Mouse (Mus musculus) c-Kit-positive CD71-positive TER-119-positive erythroid progenitor cells, embryonic 14.5 days (primary cell): ENCODE data around the gene Gatd1.
"Not testable (repeated sequence)": the region's sequence is repeated elsewhere in the genome, so short reads cannot be mapped to it uniquely, and the experiment has no call there.

Experiments used
- DNase-seq: peaks from one replicate; pipeline ENCODE4 v3.0.0-alpha.2; 2013; ENCODE audit warnings: low spot score

The Gatd1 gene

DNA sequence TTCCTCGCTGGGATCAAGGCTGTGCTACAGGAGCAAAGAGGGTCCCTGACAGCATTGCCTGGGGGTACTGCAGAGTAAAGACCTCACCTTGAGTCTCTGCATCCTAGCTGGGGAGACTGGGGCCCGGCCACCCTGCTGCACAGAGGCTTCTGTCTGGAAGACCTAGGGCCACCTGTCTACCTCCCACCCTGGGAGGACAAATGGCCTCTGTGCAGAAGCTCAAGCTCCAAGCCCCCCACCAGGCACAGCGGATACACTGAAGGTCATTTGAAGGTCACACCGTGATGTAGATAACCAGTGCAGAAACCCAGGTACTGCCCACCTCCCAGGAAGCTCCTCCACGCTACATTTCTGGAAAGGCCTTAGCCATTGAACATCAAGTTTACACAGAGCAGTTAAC lies 14.8 kb upstream of the Gatd1 start:
- DNase-seq, result no peak

DNA sequence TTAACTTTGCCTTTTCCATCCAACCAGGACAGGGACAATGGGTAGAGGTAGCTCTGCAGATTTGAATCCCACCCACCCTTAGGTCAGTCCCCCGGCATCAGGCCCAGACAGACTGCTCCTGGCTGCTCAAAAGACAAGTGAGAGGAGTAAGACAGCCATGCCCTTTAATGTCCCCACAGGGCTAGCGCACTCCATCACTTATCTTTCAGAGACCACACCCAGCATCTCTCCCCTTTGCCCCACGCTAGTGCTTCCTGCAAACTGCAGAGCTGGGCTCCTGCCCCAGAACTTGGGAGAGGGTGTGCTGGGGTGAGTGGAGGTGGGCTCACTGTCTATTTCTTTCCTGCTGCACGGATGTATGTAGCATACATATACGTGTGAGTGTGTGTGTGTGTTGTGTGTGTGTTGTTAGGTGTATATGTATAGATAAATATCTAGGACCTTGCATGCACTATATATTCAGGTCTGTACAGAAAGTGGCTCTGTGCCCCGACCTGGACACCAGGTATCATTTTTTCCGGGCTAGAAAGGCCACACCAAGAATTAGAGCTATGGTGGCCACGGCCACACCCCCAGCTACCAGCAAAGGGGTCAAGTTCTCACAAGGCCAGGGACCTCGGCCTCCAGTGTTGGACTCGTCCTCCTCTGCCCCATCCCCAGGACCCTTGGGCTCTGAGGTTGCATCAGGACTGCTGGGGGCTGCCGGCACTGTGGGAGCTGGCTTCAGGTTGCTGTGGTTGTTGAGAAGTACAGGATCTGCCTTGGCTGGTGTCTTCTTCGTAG lies 13.2 kb upstream of the Gatd1 start:
- no peak for DNase-seq

DNA sequence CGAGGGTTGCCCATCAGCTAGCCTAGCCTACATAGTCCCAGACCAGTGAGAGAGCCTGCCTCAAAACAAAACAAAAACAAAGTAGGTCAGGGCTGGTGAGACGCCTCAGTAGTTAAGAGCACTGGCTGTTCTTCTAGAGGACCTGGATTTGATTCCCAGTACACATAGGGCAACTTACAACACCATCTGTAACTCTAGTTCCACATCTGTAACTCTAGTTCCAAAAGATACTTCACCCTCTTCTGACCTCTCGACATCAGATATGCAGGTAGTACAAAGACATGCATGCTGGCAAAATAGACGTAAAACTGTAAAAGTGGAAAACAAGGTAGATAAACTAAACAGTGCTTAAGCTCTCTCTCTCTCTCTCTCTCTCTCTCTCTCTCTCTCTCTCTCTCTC lies 9.9 kb upstream of the Gatd1 start:
- DNase-seq, result no peak

DNA sequence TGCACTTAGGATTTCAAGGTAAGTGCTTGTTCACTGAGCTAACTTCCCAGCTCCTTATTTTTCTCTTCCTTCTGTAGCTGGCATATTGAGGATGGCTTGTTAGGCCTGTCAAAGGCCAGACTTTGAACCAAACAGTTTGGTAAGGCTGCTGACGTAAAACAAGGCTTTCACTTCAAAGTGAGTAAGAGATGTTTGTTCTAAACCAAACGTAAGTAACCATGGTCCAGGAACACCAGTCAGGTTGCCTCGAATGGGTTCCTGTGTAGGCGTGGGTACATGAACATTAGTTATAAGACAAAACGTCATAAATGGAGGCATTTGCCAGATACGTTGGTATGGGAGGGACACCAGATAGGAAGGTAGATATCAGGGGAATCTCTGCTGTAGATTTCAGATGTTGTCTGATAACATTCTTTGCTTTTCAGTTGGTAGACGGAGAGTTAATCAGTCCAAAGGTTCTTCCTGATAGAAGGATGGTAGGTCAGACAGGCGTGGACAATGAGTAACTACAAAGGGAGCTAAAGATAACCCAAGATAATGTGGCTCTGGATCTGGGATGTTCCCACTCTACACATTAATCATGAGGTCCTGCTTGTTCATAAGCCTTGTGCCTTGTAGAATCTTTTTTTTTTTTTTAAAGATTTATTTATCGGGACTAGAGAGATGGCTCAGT lies 6.2 kb upstream of the Gatd1 start:
- no peak for DNase-seq

DNA sequence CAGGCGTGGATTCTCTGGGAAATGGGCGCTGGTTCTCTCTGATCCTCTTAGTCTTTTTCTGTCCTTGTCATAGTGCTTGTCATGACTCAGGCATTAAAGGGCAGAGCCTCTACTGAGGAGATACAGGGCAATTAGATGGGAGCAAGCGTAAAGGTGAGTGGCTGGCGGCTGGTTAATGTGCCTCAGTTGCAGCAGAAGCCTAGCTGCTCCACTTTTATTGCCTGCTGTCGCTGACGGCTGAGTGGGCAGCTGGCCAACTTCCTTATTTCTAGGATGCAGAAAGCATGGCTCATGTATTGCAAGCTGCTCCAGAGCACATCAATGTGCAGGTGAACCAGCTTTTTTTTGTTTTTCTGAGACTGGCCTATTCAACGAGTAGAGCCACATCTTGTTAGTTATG lies 5.0 kb upstream of the Gatd1 start:
- DNase-seq, result no peak

DNA sequence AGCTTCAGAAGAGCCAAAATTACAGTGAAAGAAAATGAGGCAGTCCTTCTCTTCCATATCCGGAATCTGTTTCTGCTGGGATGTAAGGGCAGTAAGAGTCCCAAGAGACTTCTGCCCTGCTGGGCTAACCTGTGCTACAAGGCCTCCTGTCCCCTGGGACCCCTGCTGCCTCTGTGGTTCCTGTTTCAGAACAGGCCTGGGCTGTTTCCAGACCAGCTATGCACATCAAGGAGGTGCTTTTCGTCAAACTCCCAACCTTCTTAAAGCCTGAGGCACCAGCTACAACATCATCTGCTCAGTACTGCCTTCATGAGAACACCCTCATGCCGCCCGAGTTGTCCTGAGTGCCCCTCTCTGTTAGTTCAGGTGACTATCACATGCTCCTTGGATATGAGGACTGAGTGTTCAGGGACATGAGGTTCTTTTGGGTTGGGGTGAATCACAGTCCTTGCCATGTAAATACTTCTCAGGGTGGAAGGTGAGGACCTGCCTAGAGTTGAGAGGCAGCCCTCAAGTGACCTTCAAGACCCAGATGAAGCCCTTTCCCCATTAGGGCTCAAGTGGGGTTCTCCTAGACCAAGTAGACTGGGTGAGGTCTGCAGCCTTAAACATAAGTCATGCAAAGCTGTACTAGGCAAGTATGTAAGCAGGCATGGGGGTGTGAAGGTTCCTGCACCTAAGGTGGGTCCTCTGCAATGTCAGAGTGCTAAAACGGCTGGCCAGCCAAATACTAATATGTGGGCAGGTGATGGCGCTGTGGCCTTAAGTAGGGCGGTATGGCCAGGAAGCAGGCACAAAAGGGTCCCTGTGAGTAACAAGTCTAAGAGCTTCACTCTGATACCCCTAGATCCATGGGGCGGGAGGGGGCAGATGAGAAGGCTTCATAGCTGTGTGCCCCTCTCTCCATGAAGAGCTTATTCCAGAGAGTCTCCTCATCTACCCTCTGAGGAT lies 4.1 kb upstream of the Gatd1 start:
- no peak for DNase-seq

DNA sequence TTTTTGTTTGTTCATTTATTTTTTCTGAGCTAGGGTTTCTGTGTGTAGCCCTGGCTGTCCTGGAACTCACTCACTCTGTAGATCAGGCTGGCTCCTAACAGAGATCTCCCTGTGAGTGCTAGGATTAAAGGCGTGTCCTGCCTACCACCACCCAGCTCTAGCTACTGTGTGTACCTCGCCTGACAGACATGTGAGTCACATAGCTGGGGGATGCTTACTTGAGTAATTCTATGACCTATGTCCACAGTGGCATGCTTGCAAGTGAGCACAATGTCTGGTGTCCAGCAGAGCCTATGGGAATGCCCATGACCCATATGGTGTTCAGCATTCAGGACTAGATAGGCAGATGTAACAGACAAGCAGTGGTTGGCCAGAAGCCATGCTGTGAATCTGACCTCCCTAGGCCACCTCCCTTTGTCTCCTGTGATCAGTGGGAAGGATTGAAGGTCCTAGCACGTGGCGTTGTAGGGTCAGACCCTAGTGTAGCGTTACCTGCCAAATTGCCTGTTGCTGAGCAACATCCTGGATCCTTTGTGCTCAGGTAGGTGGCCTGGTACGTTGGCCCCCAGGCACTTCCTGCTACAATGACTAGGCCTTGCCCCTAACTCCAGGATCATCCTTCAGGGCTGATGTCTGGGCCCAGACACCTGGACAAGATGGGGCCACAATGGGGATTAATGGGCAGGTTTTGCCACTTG lies 2.4 kb upstream of the Gatd1 start:
- DNase-seq, result no peak

DNA sequence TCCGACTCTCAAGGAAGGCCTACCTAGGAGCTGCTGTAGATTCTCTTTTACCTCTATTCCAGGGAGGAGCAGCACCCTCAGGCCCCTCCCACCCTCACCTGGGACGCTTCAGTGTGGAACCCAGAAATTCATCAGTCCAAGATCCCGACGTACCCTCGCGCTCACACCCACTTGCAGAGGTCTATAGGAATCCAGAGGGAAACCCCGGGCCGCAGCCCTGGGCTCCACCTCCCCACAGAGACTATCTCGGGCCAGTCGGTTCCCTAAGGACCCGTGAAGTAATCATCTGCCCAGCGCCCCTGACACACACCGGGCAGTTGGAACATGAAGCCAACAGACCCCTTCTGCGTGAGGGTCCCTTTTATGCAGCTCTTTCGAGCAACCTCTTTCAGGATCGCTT lies 605 bp downstream of the Gatd1 start:
- DNase-seq, result no peak

DNA sequence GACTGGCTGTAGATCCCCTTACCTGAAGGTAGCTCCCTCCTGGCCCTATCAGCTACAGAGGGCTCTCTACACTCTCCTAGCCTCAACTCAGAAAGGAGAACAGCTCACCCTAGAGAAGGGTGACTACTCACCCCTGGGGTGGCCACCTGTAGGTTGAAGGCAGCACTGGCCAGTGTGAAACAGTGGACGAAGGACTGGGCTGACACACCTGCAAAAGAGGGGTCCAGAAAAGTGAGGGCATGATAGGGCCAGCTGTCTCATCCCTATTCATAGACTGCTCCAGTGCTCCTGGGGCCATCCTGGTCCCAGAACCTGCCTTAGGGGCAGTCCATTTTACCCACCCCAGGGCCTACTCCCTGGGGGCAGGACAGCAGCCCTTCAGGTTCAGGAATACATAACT lies 2.3 kb downstream of the Gatd1 start:
- DNase-seq, result no peak

DNA sequence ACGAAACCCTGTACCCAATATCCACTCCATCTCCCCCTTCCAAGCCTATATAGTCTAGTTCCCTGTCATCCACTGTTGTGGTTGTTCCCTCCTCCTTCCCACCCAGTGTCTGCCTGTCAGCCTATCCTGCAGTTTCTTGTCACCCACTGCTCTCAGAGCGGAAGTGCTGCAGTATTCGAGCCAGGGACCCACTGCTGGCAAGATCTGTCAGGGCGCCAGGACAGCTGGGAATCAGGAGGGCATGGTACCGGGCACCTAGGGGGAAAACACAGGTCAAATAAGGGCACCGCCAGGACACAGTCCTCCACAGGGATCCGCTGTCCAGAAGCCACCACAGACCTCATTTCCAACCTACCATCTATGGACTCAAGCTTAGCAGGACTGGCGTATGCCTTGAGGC lies 3.3 kb downstream of the Gatd1 start:
- no peak for DNase-seq

DNA sequence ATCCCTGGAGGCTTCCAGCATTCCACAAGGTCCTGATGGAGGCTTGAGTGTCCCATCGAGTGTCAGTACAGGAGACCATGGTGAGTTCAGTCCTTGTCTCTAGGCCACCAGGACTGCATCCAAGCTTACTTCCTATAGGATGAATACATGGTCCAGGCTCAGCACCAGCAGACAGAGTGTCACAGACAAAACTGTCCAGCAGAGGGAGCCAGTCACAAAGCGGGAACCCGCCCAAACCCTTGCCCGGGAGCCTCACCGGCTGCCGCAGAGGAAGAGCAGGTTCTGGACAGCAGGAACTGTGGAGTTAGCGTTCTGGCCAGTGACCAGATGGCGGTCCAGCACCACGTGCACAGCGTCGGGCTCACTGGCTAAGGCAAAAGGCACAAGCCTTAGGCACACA lies 5.1 kb downstream of the Gatd1 start:
- peak; percentile 76 for DNase-seq

DNA sequence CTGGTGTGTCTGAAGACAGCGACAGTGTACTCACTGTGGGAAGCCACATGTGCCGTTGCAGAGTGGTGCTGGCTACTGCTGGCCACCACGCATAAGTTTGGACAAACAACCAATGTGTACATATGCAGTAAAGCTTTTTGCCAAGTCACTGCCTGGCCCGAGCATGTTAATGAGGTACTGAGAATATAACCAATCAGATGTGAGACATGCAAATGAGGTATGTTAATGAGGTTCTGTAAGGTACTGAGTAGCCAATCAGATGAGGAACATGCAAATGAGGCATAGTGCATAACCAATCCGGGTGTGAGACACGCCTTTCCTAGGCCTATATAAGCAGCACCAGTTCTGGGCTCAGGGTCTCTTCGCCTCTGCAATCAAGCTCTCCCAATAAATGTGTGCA lies 6.3 kb downstream of the Gatd1 start:
- DNase-seq, result not testable (repeated sequence)

DNA sequence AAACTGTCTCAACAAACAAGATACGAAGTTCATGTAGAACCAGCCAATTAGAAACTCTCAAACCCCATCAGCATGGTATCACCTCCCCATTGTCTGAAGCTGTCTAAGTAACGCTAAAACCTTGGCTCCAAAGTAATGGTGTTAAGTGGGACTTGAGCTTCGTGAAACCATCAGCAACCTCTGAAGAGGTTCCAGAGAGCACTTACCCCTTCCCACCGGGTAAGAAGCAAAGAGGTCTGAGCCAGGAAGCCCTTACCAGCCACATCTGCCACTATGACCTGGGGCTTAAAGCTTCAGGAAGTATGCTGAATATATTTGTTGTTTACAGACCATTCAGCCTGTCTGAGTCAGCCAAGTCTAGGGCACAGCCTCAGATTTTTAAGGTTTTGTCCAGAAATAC lies 8.5 kb downstream of the Gatd1 start:
- DNase-seq, result no peak

DNA sequence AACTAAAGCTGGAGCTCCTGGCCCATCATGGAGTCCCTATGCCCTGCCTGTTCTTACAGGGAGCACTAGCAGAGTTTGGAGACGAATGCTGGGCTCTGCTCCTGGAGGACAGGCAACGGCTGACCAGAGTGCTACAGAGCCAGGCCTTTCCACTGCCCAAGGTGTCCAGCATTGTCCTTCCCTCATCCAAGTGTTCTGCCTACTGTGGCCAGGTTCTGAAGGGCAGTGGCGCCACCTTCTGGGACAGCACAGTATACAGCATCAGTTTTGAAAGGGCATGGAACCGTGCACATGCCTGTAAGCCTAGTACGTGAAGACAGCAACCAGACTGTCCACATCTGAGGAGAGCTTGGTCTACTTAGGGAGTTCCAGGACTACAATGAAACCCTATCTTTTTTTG lies 10.6 kb downstream of the Gatd1 start:
- no peak for DNase-seq

DNA sequence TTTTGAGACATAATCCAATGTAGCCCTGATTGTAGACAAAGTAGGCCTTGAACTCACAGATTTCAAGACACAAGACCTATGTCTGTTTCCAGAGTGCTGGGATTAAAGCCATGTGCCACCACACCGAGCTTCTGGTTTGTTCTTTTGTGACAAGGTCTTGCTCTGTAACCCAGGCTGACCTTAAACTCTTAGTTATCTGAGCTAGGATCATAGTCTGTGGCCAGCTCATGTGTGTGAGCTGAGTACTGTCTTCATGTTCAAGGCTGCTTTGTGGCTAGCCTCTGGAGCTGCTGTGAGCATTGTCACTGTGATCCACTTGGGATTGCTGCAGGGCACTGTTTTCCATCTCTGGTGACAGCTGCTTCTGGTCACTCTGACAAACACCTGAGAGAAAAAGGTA lies 18.6 kb downstream of the Gatd1 start:
- DNase-seq, result no peak

DNA sequence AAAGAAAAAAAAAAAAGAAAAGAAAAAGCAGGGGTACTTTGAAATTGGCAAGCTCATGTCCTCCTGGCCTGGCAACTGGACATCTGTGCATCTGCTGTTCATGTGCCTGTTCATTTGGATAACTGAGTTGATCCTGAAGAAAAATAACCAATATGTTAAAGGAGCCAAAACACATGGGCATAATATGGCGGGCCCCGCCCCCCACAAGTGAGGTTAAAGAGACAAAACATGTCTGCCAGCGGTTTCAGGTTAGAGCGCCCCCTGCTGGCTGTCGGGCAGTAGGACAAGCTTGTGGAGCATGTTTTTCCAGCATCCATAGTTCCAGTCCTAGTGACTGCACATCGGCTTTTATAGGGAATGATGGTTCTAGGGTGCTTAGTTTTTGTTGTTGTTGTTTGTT lies 19.2 kb downstream of the Gatd1 start:
- peak; percentile 88 for DNase-seq

DNA sequence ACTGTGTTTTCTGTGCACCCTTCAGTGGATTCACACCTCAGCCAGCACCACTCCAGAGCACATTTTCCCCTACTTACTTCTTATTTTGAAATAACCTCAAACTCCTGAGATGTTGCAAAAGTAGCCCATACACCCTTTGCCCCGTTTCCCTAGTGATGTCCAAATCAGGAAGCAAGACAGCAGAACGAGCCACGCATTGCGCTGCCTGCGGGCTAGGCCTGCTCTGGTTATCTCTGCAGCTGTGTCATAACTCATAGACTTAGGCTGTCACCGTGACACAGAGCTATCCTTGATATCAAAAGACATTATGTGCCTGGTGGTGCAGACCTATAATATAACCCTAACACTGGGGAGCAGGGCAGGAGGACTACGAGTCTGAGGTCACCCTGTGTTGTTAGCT lies 19.8 kb downstream of the Gatd1 start:
- peak; percentile 72 for DNase-seq

DNA sequence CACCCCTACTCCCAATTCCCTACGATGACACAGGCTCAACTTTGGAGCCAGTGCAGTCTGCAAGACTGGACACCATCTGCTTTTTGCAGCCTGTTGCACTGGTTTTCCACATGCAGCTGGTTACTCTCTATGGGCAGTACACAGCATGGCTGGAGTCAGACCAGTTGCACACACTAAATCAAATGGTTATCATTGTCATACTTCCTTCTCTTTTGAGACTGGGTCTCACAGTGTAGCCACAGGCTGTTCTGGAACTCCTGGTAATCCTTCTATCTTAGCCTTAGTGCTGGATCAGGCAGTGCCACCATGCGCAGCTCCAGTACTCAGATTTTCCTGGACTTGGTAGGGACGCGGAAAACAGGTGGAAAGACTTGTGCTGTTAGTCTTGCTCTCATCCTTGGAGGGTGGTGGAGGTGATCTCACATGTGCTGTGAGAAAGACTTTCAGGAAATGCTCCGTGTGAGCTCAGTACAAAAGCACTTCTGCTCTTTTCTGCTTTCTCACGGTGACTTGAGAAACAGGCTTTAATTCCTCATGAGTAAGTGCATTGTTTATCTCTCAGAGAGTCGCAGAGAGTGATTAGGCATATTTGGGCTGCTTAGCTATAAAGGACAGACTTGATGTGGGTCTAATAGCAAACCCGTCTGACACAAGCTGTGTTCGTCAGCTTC lies 21.2 kb downstream of the Gatd1 start:
- DNase-seq, result peak; percentile 86

DNA sequence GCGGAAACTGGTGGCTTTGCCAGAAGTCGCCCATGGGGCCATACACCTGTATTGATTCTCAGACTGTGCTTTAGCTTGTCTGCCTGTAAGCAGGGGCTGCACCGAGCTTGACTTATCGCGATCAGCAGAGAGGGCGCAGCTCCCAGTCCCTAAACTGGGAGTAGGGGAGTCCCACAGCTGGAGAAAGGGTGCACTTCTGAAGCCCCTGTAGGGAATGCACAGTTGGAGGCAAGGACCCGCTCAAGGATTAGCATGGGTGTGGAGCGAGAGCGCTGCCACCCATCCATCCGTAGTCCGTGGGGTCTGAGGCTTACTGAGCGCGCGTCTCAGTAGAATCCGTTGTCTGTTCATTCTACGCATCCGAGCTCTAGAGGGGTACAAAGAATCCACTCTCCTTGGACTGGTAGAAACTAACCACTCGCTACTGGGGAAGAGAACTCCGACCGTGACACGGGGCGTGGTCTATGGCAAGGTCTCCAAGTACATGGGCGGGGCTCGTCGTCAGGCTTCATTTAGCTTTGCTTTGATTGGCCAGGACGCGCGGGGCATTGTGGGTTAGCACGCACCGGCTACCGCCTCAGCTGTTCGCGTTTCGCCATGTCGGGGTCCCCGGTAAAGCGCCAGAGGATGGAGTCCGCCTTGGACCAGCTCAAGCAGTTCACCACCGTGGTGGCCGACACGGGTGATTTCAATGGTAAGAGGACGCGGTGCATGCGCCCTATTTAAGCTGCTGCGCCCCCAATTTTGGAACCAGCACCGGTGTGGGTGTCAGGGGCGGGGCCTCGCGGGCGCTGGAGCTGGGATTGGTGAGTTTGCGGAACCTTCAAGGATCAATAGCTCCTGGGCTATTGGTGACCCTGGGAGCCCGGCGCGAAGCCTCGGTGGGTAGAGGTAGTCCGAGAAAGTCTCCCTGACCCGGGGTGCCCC lies 22.0 kb downstream of the Gatd1 start, which contains the start of gene Taldo1:
Gene Taldo1 (plus strand): TSS at position 575 of the 927 bp plus-strand sequence.
- DNase-seq, result peak; percentile 97
